Mouse (Mus musculus) CH12.LX (cell line): ENCODE data around the gene Fbxo28.

Experiments
- BHLHE40 ChIP-seq: IDR thresholded peaks from 2 replicates; pipeline ENCODE4 v1.6.1; 2011; ENCODE audit warnings: mild to moderate bottlenecking, low read depth, low read length, improper control_type of control experiment
- CTCF ChIP-seq, 2 experiments: IDR thresholded peaks in 1 of 2; conservative IDR thresholded peaks in 1 of 2; 2 replicates each; pipeline ENCODE4 v1.5.1; 2011 to 2012; ENCODE audit warnings: low read depth in 2 of 2, low read length in 2 of 2, improper control_type of control experiment in 1 of 2, inconsistent platforms in 1 of 2, mild to moderate bottlenecking in 1 of 2, moderate library complexity in 1 of 2
- E2F4 ChIP-seq: IDR thresholded peaks from 2 replicates; pipeline ENCODE4 v1.6.1; 2011; ENCODE audit warnings: low read depth, low read length, improper control_type of control experiment; ENCODE audit not compliant: insufficient replicate concordance
- EP300 ChIP-seq: IDR thresholded peaks from 2 replicates; pipeline ENCODE4 v1.6.1; 2011; ENCODE audit warnings: low read length, improper control_type of control experiment
- JUND ChIP-seq: conservative IDR thresholded peaks from 2 replicates; pipeline ENCODE4 v1.6.1; 2011; ENCODE audit warnings: low read depth, low read length, improper control_type of control experiment
- KAT2A ChIP-seq: IDR thresholded peaks from 2 replicates; pipeline ENCODE4 v1.6.1; 2012; ENCODE audit warnings: low read length, improper control_type of control experiment, inconsistent platforms; ENCODE audit not compliant: insufficient replicate concordance
- MAX ChIP-seq: IDR thresholded peaks from 2 replicates; pipeline ENCODE4 v1.6.1; 2011; ENCODE audit warnings: low read length, improper control_type of control experiment
- POLR2A ChIP-seq: IDR thresholded peaks from 2 replicates; pipeline ENCODE4 v1.6.1; 2011; ENCODE audit warnings: low read depth, mild to moderate bottlenecking, improper control_type of control experiment, low read length
- POLR2AphosphoS2 ChIP-seq: IDR thresholded peaks from 2 replicates; pipeline ENCODE4 v1.6.1; 2011; ENCODE audit warnings: low read depth, low read length, improper control_type of control experiment
- RAD21 ChIP-seq: IDR thresholded peaks from 2 replicates; pipeline ENCODE4 v1.6.1; 2011; ENCODE audit warnings: low read depth, mild to moderate bottlenecking, low read length, improper control_type of control experiment, moderate library complexity
- UBTF ChIP-seq: IDR thresholded peaks from 2 replicates; pipeline ENCODE4 v1.6.1; 2012; ENCODE audit warnings: low read depth, mild to moderate bottlenecking, inconsistent platforms, low read length, improper control_type of control experiment, moderate library complexity
- USF2 ChIP-seq: conservative IDR thresholded peaks from 2 replicates; pipeline ENCODE4 v1.6.1; 2011; ENCODE audit warnings: low read depth, low read length, improper control_type of control experiment
- ZNF384 ChIP-seq: IDR thresholded peaks from 2 replicates; pipeline ENCODE4 v1.6.1; 2012; ENCODE audit warnings: low read depth, low read length, improper control_type of control experiment, inconsistent platforms

DNA sequence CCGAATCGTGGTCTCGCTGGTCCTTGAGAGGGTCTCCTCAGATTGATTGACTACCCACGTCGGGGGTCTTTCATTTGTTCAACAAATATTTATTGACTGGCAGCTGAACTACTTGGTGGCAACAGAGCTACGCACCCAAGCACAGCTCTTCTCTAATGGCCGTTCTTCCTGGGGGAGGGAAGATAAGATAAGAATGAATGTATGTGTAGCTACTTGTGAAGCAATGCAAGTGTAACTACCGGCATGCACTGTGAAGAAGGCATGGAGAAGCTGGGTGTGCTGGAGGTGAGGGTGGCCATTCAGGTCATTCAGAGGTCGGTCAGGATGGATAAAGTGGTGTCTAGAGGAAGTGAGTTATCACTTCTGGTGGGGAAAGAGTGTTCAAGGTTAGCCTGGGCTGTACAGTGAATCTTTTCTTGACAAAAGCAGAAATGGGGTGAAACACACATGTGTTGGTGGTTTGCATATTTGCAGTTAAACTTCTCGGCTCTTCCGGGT lies 75.4 kb downstream of the Fbxo28 start:
- TF ChIP-seq EP300 (no peak), POLR2A (no peak), CTCF (conservative IDR thresholded peaks at IDR 0.05 in 1 of 2, IDR thresholded peaks at IDR 0.05 in 1 of 2; ENCODE audit: low read depth in 2 of 2, low read length in 2 of 2) (no peak), POLR2AphosphoS2 (no peak), ZNF384 (no peak), KAT2A (no peak), RAD21 (no peak), MAX (no peak), USF2 (no peak), E2F4 (no peak), BHLHE40 (no peak), UBTF (no peak), JUND (no peak)
